Mouse (Mus musculus) hindbrain, embryonic 14.5 days (tissue): ENCODE measurements at regions not wholly inside any gene's neighbourhood (a gene's known extent, or its start where the extent isn't known, plus 50 kb on each side); places are given as distances from the start of the nearest gene placed in this dataset.

ENCODE experiments used
- ATAC-seq: fragments of 200-750 bp; cut with Nextera tagmentation; 2 replicates; pipeline ENCODE4 v1.8.0; 2017; ENCODE audit warnings: moderate number of reproducible peaks, mild to moderate bottlenecking, moderate TSS enrichment, moderate library complexity; ENCODE audit not compliant: low FRiP score
- DNase-seq: peaks from one replicate; pipeline ENCODE4 v3.0.0-alpha.2; 2015; ENCODE audit warnings: low spot score
- H3K27ac ChIP-seq: fragments of 300-500 bp; sonication (generic); 2 replicates; pipeline ENCODE4 v1.5.1; 2014; ENCODE audit warnings: mild to moderate bottlenecking, moderate library complexity
- H3K27me3 ChIP-seq: fragments of 300-500 bp; sonication (generic); 2 replicates; pipeline ENCODE4 v1.6.1; 2014; ENCODE audit warnings: mild to moderate bottlenecking, low read length, mixed read lengths; ENCODE audit not compliant: control insufficient read depth, insufficient read depth
- H3K36me3 ChIP-seq: fragments of 300-500 bp; sonication (generic); replicated peaks from 2 replicates; pipeline ENCODE4 v1.6.1; 2014; ENCODE audit not compliant: control insufficient read depth, insufficient read depth
- H3K4me1 ChIP-seq: fragments of 300-500 bp; sonication (generic); replicated peaks from 2 replicates; pipeline ENCODE4 v1.6.1; 2014; ENCODE audit warnings: antibody characterized with exemption, low read length, mixed read lengths; ENCODE audit not compliant: control insufficient read depth, insufficient read depth
- H3K4me2 ChIP-seq: fragments of 300-500 bp; sonication (generic); replicated peaks from 2 replicates; pipeline ENCODE4 v1.6.1; 2014; ENCODE audit warnings: mild to moderate bottlenecking, moderate library complexity
- H3K4me3 ChIP-seq: fragments of 300-500 bp; sonication (generic); replicated peaks from 2 replicates; pipeline ENCODE4 v1.5.1; 2014; ENCODE audit warnings: mild to moderate bottlenecking, low read length
- H3K9ac ChIP-seq: fragments of 300-500 bp; sonication (generic); 2 replicates; pipeline ENCODE4 v1.6.1; 2014
- H3K9me3 ChIP-seq: fragments of 300-500 bp; sonication (generic); 2 replicates; pipeline ENCODE4 v1.6.1; 2016; ENCODE audit warnings: low read length; ENCODE audit not compliant: control insufficient read depth
- WGBS: fragments of 180-500 bp; shearing (Covaris S2); extraction: QIAGEN DNeasy Blood & Tissue Kit; methylation state at CpG from one replicate; pipeline ENCODE4 v1.1.7; 2014; 5-methylcytosine and 5-hydroxymethylcytosine counted together

- no peak for DNase-seq
- no peaks in the 10 kb centered on the region for H3K9me3 ChIP-seq
- no peaks in the 10 kb centered on the region for H3K36me3 ChIP-seq
- no peak for ATAC-seq
- no peak overlapping the region for H3K9ac ChIP-seq
- no peak overlapping the region for H3K4me2 ChIP-seq
- no peak overlapping the region for H3K4me3 ChIP-seq
- no peaks in the 10 kb centered on the region for H3K4me1 ChIP-seq
- H3K27me3 ChIP-seq = no peaks in the 10 kb centered on the region
- 59% methylated on average over 3 of the region's 3 CpGs for WGBS
- H3K27ac ChIP-seq = no peak overlapping the region
Measured at GRCm38 (mm10) chr3:15231433-15231832, 100.7 kb downstream of the Gm9733 start.

GRCm38 (mm10) chr3:15237817-15238432 is 94.2 kb downstream of the Gm9733 start:
- ATAC-seq = no peak
- 85% methylated on average over 5 of the region's 5 CpGs for WGBS
- H3K4me3 ChIP-seq = no peak overlapping the region

GRCm38 (mm10) chr3:15242388-15242787 is 89.7 kb downstream of the Gm9733 start:
- ATAC-seq = no peak
- no peaks in the 10 kb centered on the region for H3K36me3 ChIP-seq

More at GRCm38 (mm10) chr3:15237817-15238432, 94.2 kb downstream of the Gm9733 start:
- H3K4me2 ChIP-seq = no peak overlapping the region
- DNase-seq = no peak
- no peaks in the 10 kb centered on the region for H3K27me3 ChIP-seq
- H3K9ac ChIP-seq = no peak overlapping the region
- no peaks in the 10 kb centered on the region for H3K4me1 ChIP-seq
- H3K9me3 ChIP-seq = no peaks in the 10 kb centered on the region
- no peak overlapping the region for H3K27ac ChIP-seq
- no peaks in the 10 kb centered on the region for H3K36me3 ChIP-seq

GRCm38 (mm10) chr3:15243584-15243983 is 88.5 kb downstream of the Gm9733 start:
- H3K9me3 ChIP-seq = no peaks in the 10 kb centered on the region

More at GRCm38 (mm10) chr3:15242388-15242787, 89.7 kb downstream of the Gm9733 start:
- no peaks in the 10 kb centered on the region for H3K4me1 ChIP-seq
- H3K9ac ChIP-seq = no peak overlapping the region
- H3K27ac ChIP-seq = no peak overlapping the region
- no peaks in the 10 kb centered on the region for H3K9me3 ChIP-seq
- no peaks in the 10 kb centered on the region for H3K27me3 ChIP-seq
- no peak overlapping the region for H3K4me2 ChIP-seq
- H3K4me3 ChIP-seq = no peak overlapping the region
- no peak for DNase-seq

GRCm38 (mm10) chr3:15244999-15245398 is 87.1 kb downstream of the Gm9733 start:
- Histone ChIP-seq H3K4me2 (no peak overlapping the region), H3K9ac (no peak overlapping the region), H3K36me3 (no peaks in the 10 kb centered on the region), H3K27ac (no peak overlapping the region), H3K4me3 (no peak overlapping the region), H3K9me3 (no peaks in the 10 kb centered on the region), H3K4me1 (no peaks in the 10 kb centered on the region), H3K27me3 (no peaks in the 10 kb centered on the region)
- ATAC-seq = 0 out of 2 replicates have a peak, but pooled peaks have one; percentile 53
- DNase-seq = peak; percentile 81
- WGBS = 30% methylated on average over 6 of the region's 6 CpGs

More at GRCm38 (mm10) chr3:15243584-15243983, 88.5 kb downstream of the Gm9733 start:
- H3K4me1 ChIP-seq = no peaks in the 10 kb centered on the region
- 72% methylated on average over 5 of the region's 5 CpGs for WGBS
- no peaks in the 10 kb centered on the region for H3K36me3 ChIP-seq
- no peak for DNase-seq
- H3K4me2 ChIP-seq = no peak overlapping the region
- no peak for ATAC-seq
- H3K9ac ChIP-seq = no peak overlapping the region
- no peak overlapping the region for H3K27ac ChIP-seq
- no peaks in the 10 kb centered on the region for H3K27me3 ChIP-seq
- H3K4me3 ChIP-seq = no peak overlapping the region
